Mouse (Mus musculus): Measurements from ENCODE around the gene Agap2.
A peak's percentile ranks its signal among the peaks of the same experiment; 100 is the strongest.

The Agap2 gene

GRCm38 (mm10) chr10:127076082-127076481, 998 bp downstream of the Agap2 start:
- no peak for DNase-seq (ENCODE audit: extremely low spot score, low spot score)

DNA sequence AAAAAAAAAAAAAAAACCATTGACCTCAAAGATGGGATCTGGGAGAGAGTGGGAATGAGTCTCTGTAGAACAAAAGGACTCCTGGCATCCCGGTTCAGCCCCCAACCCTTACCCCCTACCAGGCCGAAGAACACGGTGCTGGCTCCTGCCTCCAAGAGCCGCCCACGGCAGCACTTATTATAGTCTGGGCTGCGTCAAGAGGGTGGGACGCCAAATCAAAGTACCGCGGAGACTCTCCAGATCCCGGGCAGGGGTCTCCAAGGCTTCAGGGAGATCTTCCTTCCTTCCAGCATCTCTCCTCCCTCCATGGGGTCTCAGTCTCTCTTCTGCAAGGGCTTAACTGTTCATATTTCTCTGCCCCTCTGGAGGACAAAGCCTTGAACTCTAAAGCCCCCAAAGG, 2.4 kb downstream of the Agap2 start:
- no peak for DNase-seq (ENCODE audit: extremely low spot score, low spot score)

DNA sequence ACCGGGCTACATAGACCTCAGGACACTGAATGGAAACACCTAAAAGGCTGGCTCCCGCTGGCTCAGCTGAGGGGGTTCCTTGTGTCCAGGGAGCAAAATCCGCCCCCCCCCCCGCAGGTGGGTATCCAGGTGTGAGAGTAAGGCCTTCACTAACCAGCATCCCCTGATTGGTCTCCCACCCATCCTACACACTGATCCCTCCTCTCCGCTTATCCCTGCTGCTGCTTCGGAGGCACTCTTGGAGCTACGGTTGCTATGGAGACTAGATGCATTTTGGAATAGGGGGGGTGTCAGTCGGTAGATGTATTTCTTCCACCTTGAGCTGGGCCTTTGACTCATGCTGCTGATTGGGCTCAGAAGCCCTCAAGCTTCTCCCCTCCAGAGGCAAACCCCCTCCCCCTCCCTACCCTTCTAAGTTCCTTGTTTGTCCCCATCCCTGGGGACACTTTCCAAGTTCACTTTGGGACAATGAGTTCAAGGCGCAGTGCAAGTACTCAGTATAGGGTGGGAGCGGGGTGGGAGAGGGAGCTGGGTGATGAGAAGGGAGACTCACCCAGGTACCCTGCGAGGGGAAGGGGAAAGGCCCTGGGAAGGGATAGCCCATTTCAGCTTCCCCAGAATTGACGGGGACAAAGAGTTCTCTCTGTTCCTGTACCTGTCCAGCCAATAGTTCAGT, 3.1 kb downstream of the Agap2 start:
- no peak for DNase-seq (ENCODE audit: extremely low spot score, low spot score)

GRCm38 (mm10) chr10:127078677-127079575, 3.8 kb downstream of the Agap2 start:
- peak; percentile 74 for DNase-seq (ENCODE audit: extremely low spot score, low spot score)

DNA sequence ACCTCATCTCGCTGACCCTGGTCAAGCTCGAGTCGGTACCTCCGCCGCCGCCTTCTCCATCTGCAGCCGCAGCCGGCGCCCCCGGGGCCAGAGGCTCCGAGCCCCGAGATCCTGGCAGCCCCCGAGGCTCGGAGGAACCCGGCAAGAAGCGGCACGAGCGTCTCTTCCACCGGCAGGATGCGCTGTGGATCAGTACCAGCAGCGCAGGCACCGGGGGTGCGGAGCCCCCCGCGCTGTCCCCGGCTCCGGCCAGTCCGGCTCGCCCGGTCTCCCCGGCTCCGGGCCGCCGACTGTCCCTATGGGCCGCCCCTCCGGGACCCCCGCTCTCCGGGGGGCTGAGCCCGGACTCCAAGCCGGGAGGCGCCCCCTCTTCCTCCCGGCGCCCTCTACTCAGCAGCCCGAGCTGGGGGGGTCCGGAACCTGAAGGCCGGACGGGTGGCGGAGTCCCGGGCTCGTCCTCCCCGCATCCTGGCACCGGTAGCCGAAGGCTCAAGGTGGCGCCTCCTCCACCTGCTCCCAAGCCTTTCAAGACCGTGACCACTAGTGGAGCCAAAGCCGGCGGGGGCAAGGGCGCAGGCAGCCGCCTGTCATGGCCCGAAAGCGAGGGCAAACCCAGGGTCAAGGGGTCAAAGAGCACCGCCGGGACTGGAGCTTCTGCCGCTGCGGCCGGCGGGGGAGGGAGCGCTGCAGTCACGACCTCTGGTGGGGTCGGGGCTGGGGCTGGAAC, 4.7 kb downstream of the Agap2 start:
- DNase-seq (ENCODE audit: extremely low spot score, low spot score), result peak; percentile 48

- DNase-seq (ENCODE audit: extremely low spot score, low spot score), result peak; percentile 44
Observed at GRCm38 (mm10) chr10:127080901-127081780, 6.1 kb downstream of the Agap2 start.

GRCm38 (mm10) chr10:127081996-127082620, 7.0 kb downstream of the Agap2 start:
- peak; percentile 56 for DNase-seq (ENCODE audit: extremely low spot score, low spot score)

DNA sequence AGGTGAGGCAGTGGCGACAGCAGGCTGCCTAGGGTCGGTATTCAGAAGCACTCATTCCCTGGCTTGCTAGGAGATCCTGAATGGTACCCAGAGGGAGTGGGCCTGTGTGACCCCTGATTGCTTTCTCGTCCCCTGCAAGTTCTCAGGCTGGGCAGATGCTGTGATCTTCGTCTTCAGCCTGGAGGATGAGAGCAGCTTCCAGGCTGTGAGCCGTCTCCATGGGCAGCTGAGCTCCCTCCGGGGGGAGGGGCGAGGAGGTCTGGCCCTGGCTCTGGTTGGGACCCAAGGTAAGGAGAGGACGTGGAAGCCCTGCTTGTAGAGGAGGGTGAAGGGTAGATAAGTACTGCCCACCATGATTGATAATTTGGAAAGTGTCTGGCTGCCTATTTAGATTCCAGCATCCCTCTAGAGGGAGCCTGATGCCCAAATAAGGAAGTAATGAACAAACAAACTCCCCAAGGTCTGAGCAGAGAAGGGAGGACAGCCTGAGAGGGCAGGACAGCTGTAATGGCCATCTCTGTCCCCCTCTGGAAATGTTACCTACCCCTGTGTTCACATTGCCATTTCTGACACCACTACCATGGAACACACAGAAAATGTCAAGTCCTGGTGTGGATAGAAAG, 8.3 kb downstream of the Agap2 start:
- no peak for DNase-seq (ENCODE audit: extremely low spot score, low spot score)

GRCm38 (mm10) chr10:127083915-127084306, 8.8 kb downstream of the Agap2 start:
- DNase-seq (ENCODE audit: extremely low spot score, low spot score), result no peak

DNA sequence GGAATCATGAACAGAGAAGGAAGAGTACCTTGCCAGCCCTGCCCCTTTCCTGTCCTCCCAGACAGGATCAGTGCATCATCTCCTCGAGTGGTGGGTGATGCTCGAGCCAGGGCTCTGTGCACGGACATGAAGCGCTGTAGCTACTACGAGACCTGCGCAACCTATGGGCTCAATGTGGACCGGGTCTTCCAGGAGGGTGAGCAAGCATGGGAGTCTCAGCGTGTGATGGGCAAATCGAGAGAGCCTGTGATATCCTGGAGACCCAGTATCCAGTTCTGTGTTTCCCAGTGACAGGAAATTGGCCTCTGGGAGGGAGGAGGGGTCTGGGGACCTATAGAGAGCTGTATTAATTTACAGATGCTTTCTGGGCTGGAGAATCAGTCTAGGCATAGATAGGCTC, 10.0 kb downstream of the Agap2 start:
- no peak for DNase-seq (ENCODE audit: extremely low spot score, low spot score)

GRCm38 (mm10) chr10:127085633-127086032, 10.5 kb downstream of the Agap2 start:
- no peak for DNase-seq (ENCODE audit: extremely low spot score, low spot score)

- DNase-seq (ENCODE audit: extremely low spot score, low spot score), result peak; percentile 35
Observed at GRCm38 (mm10) chr10:127090560-127091411, 15.7 kb downstream of the Agap2 start.

DNA sequence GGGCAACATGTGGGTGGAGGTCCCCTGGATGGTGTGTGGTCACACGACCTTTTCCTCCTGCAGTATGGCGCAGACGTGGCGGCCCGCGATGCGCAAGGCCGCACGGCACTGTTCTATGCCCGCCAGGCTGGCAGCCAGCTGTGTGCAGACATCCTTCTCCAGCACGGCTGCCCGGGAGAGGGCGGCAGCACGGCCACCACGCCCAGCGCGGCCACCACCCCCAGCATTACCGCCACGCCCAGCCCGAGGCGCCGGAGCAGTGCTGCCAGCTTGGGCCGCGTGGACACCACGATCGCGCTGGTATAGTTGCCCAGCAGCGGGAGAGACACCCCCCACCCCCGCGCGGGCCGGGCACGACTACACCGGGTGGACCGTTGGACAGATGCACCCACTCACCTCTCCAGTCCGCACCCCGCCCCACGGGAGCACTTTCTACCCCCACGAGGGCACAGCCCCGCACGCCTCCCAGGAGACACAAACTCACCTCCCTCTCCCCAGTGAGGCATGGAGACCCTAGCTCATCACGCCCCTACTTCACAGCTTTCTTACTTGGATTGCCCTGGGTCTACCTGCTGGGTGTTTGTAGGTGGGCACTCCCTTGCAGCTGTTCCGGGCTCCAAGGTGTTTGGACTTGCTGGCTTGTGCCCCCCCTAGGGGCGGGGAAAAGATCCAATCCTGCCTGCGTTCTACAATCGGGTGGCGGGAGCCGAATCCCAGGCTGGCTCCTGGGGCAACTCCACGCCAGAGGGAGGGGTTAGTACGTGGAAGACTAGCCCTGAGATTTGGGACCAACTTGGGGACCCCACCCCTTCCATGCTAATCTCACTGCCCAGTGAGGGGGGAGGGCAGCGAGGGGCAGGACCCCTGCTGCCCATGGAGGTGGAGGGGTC, 16.7 kb downstream of the Agap2 start:
- no peak for DNase-seq (ENCODE audit: extremely low spot score, low spot score)

GRCm38 (mm10) chr10:127092742-127093141, 17.7 kb downstream of the Agap2 start:
- DNase-seq (ENCODE audit: extremely low spot score, low spot score), result no peak

GRCm38 (mm10) chr10:127094382-127094802, 19.3 kb downstream of the Agap2 start:
- DNase-seq (ENCODE audit: extremely low spot score, low spot score), result no peak

- DNase-seq (ENCODE audit: extremely low spot score, low spot score), result no peak
Observed at GRCm38 (mm10) chr10:127098514-127098913, 23.4 kb downstream of the Agap2 start.

DNA sequence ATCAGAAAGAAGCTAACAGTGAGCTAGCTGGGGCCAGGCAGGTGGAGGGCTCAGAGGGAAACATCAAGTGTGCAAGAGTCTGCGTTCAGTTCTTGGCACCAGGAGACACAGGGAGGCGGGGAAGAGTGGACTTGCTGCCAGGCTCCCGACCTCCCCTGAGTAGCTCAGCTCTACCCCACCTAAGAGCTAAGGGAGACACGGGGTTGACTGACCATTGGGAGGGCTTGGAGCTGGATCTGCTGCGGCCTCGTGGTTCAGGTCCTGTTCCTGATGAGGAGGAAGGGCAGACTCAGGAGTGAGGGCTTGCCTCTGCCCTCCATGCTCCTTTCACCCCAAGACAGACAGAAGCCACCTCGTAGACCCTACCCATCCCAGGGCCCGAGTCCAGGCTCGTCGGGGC, 24.1 kb downstream of the Agap2 start:
- no peak for DNase-seq (ENCODE audit: extremely low spot score, low spot score)

- no peak for DNase-seq (ENCODE audit: extremely low spot score, low spot score)
Observed at GRCm38 (mm10) chr10:127099868-127100267, 24.8 kb downstream of the Agap2 start.
